Mouse (Mus musculus): Measurements from ENCODE around the gene A930017K11Rik.

The A930017K11Rik gene

GRCm38 (mm10) chr17:25922120-25922519 lies 30.2 kb downstream of the A930017K11Rik start:
- peak; percentile 15 for DNase-seq

- peak; percentile 100 for DNase-seq
These were observed 32.4 kb downstream of the A930017K11Rik start for GRCm38 (mm10) chr17:25919786-25920642.

GRCm38 (mm10) chr17:25919144-25919785 lies 33.1 kb downstream of the A930017K11Rik start, which contains the start of gene Rab40c:
Gene Rab40c, minus strand, starts transcription at chr17:25919727.
- peak; percentile 58 for DNase-seq

DNA sequence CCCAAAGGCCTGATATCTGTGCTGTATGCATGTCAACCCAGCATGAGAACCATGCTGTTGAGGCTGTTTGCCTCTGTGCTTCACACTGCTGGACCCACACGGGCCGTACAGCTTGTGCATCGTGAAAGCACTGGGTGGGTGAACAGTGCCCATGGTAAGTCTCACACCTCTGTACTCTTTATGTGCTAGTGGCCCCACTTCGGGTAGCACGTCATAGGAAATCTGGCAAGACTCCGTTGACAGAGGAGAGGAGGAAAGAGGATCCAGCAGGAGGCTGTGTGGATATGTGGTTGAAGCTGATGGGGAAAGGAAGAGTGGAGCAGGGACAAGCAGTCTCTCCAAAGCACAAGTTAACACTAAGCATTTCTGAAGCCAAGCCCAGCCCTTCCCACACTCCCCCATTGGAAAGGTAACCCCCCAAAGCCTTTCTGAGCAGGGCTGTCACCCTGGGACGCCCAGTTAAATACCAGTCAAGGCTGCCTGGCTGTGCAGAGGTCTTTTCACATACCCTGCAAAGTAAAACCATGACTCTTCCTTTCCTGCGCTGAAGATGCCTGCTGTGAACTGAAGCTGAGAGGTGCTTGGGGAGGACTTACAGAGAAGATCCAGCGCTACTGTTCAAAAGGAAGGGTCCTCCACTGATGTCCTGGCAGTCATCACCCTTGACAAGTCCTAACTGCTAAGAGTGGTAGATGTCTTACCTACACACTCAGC lies 34.2 kb downstream of the A930017K11Rik start:
- no peak for DNase-seq

DNA sequence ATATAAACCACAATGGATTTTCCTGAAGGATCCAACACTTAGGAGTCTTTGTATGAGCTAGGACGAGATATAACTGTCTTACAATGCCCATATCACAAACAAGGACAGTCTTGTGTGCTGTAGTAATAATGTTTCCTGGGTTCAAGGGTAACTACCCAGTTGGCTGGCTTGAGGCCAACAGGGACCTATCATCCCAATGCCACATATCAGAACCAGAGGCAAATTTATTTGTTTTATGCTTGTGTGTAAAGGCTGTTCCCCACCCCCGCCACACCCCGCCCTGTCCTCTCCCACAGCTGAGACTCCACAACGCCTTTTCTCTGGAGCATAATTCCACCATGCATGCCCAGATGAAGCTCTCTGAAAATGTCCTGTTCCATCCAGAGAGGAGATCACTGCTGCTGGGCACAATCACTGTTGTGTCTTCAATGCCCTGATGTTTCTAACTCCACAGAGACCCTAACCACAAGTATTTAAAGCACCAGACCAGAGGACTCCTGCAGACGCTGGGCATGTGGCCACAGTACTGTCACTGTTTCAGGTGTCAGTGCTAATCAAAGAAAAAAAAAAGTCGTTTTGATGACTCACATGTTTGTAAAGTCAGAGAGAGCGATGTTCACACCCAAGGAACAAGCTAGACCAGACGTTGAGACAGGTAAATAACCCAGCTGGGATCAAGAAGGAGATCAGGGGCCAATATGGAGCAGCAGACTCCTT lies 35.3 kb downstream of the A930017K11Rik start:
- no peak for DNase-seq

DNA sequence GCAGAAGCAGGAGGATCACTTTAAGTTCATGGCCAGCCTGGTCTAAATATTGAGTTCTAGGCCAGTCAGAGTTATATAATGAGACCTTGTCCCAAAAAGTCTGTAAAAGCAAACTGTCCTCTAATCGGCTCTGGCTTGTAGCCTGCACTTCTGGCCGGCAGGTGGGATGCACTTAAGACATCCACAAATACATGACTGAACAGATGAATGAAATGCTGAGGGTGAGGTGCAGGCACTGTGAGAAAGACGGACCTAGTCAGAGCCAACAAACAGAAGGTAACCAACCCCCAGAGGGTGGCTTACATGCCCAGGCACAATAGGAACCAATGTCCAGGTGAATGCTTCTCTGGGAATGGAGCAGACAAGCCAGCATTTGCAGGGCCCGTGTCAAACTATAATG lies 38.1 kb downstream of the A930017K11Rik start:
- DNase-seq = no peak

- peak; percentile 32 for DNase-seq
These were observed 38.5 kb downstream of the A930017K11Rik start for GRCm38 (mm10) chr17:25913877-25914275.

- peak; percentile 33 for DNase-seq
These were observed 39.0 kb downstream of the A930017K11Rik start for GRCm38 (mm10) chr17:25913186-25913876.

DNA sequence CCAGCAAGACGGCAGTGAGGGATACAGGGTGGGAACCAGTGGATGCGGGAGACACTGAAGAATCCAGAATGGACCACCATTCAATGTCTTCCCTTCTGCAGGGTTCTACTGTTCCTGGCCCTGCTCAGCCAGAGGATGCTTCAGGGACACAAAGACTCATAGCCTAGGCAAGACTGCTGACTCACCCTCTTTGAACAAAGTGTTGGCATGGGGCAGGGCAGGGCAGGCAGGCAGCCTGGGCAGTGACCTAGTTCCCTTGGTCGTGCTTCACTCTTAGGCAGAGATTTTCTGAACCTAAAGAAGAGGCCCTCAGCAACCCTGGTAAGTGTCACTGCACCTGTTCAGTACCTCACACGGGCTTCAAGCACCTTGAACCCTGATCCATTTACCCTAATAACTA lies 40.5 kb downstream of the A930017K11Rik start:
- peak; percentile 14 for DNase-seq

GRCm38 (mm10) chr17:25907640-25908039 lies 44.7 kb downstream of the A930017K11Rik start:
- DNase-seq = no peak

DNA sequence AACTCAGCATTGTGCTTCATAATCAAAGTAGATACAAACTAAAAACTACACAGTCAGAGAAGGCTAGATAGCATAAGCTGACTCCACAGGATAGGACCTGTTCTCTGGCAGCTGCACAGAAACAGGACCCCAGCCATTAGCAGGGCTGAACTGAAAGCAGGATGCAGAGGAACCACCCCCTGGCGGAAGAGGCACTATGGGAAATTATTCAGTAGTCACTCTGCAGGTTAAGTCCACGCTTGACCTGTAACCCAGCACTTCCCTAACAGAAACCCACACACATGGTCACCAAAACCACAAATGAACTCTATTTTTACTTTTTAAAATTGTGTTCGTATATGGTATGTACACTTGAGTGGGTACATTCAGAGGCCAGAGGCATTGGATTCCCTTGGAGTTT lies 49.3 kb downstream of the A930017K11Rik start:
- DNase-seq = no peak

DNA sequence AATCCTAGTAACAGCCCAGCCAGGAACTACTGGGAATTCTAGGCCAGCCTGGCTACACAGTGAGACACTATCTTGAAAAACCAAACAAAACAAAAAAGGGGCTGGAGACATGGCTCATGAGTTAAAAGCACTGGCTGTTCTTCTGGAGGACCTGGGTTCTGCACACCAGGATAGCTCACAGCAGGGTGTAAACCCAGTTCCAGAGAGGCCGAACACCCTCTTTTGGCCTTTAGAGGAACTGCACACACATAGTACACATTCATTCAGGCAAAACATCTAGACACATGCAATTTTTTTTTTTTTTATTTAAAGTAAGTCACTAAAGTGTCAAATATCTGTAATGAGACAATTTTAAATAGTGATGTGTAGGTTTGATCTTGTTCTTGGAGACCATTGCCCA lies 52.2 kb downstream of the A930017K11Rik start:
- DNase-seq = no peak

Data from lung, postnatal 10 days (tissue).